Mouse (Mus musculus) brain, embryonic 14.5 days (tissue): Measurements from ENCODE around the gene Nckap5.

Source experiments
- CTCF ChIP-seq: fragments of 200-500 bp; IDR thresholded peaks from 2 replicates; pipeline ENCODE4 v1.5.1; 2012; ENCODE audit warnings: inconsistent platforms, mild to moderate bottlenecking, moderate library complexity, borderline replicate concordance; ENCODE audit not compliant: insufficient read depth, insufficient read length; ENCODE audit errors: extremely low read depth
- POLR2A ChIP-seq: fragments of 200-500 bp; IDR thresholded peaks from 2 replicates; pipeline ENCODE4 v1.6.1; 2012; ENCODE audit warnings: mild to moderate bottlenecking, inconsistent platforms, borderline replicate concordance; ENCODE audit not compliant: poor library complexity, insufficient read depth, insufficient read length, severe bottlenecking; ENCODE audit errors: extremely low read depth

DNA sequence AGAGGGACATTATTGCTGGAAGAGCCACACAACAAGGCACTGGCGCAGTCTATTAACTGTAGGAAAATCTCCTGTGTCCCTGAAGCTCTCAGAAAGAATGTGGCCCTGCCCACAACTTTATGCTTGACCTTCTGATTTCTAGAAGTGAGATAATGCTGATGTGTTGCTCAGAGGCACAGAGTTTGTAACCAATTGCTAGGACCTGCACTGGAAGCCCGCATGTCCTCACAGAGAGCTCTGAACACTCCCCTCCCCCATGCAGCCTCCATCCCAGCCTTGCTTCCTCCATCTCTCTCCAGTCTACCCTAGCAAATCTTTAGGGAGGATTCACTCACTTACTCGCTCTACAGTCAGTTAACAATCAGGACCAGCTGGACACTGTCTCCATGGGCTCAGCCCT, 346.9 kb downstream of the Nckap5 start:
- TF ChIP-seq CTCF: no peak
- TF ChIP-seq POLR2A: no peak
